Mouse (Mus musculus) subcutaneous adipose tissue, adult 2 months (tissue): Measurements from ENCODE around the gene Duox1. TPM values are rescaled to one million over a fixed set of nuclear protein-coding genes. Genes with fewer than 3 reads are reported as not detected.

Source experiments
- polyA plus RNA-seq: library from polyadenylated mRNA; depleted of rRNA; stranded (reverse); fragments of >200 nt; gene quantifications from 2 replicates; pipeline ENCODE4 v1.2.3, GENCODE M21; 2012; ENCODE audit warnings: low replicate concordance; rRNA removed

Duox1 gene
- polyA plus RNA-seq, result 0.58 and 2.0 TPM in 2 replicates

GRCm38 (mm10) chr2:122315372-122315771, at the start of gene Duox1:
Gene Duox1 (plus strand): TSS chr2:122315672.

GRCm38 (mm10) chr2:122298096-122298499, 17.4 kb upstream of the Duox1 start, which contains the start of gene Duox2:
Gene Duox2 (minus strand): TSS chr2:122298449.

GRCm38 (mm10) chr2:122298596-122299490, 16.6 kb upstream of the Duox1 start, which contains the start of gene Duoxa2:
Gene Duoxa2 (plus strand): TSS chr2:122298900.

GRCm38 (mm10) chr2:122313536-122313935, 1.9 kb upstream of the Duox1 start, which contains the start of gene Duoxa1:
Gene Duoxa1 (minus strand): TSS chr2:122313730.

GRCm38 (mm10) chr2:122368995-122369739, 53.7 kb downstream of the Duox1 start, which contains the start of gene Shf:
Gene Shf (minus strand): TSS chr2:122369162.

Other genes with a start within 250 kb of the Duox1 start
- 10.6 and 13.6 TPM in 2 replicates for gene Spg11, start 197.3 kb upstream of the Duox1 start, polyA plus RNA-seq
- 1,289 and 2,871 TPM in 2 replicates for gene B2m, start 168.0 kb upstream of the Duox1 start, polyA plus RNA-seq
- 0.09 and 0.24 TPM in 2 replicates for gene Trim69, start 155.0 kb upstream of the Duox1 start, polyA plus RNA-seq
- not detected in 2 replicates for gene Patl2, start 129.5 kb upstream of the Duox1 start, polyA plus RNA-seq
- gene Terb2, start 129.4 kb upstream of the Duox1 start, polyA plus RNA-seq, result not detected in 2 replicates
- gene Sord, start 80.9 kb upstream of the Duox1 start, polyA plus RNA-seq, result 25.4 and 41.6 TPM in 2 replicates
- 0.27 and 0.81 TPM in 2 replicates for gene Duox2, start 17.2 kb upstream of the Duox1 start, polyA plus RNA-seq
- gene Duoxa2, start 16.8 kb upstream of the Duox1 start, polyA plus RNA-seq, result 0.09 and 0.54 TPM in 2 replicates
- gene Duoxa1, start 1.9 kb upstream of the Duox1 start, polyA plus RNA-seq, result 2.9 and 14.9 TPM in 2 replicates
- gene Shf, start 53.5 kb downstream of the Duox1 start, polyA plus RNA-seq, result 13.9 and 15.1 TPM in 2 replicates
- 8.5 and 40.7 TPM in 2 replicates for gene Slc28a2, start 110.8 kb downstream of the Duox1 start, polyA plus RNA-seq
- 0.07 and 0.60 TPM in 2 replicates for gene Gm14085, start 169.3 kb downstream of the Duox1 start, polyA plus RNA-seq